ENCODE assay signal across 8 mouse cellular contexts in genomic region chr14:60784427-60785315, GRCm38 (mm10). TPM values are rescaled to one million over a fixed set of nuclear protein-coding genes. Genes with fewer than 3 reads are reported as not detected.
A peak's percentile ranks its signal among the peaks of the same experiment; 100 is the strongest.
DNase-seq lines count a peak whose midpoint lies in the region; ATAC-seq lines count a peak whose summit lies in the region.

Gene Mipep (plus strand): TSS chr14:60784573.

- peak within 1 kb of the TSS; percentile 92 for H3K4me3 ChIP-seq in heart, embryonic 10.5 days
- H3K4me3 ChIP-seq in kidney, embryonic 15.5 days (replicated peaks): peak within 1 kb of the TSS; percentile 83

- H3K9me3 ChIP-seq in heart, embryonic 10.5 days: no peaks in the 10 kb centered on the region
- no peaks in the 10 kb centered on the region for H3K9me3 ChIP-seq in kidney, embryonic 15.5 days (replicated peaks)

- peak within 1 kb of the TSS; percentile 71 for H3K9ac ChIP-seq in kidney, embryonic 15.5 days

- peak; percentile 86 to 87 for DNase-seq in B cell, adult 2 months
- DNase-seq in brain, adult 2 months (ENCODE audit: low read depth, low spot score): peak; percentile 97
- peak; percentile 93 for DNase-seq in heart, embryonic 10.5 days (ENCODE audit: low spot score)
- peak; percentile 86 for DNase-seq in liver
- DNase-seq in spleen, postnatal 4 days (ENCODE audit: low spot score in 2 of 2): peak; percentile 84 to 90

- WGBS in heart, embryonic 10.5 days: 1% methylated on average over 61 of the region's 61 CpGs
- WGBS in kidney, embryonic 15.5 days: under 1% methylated on average over 60 of the region's 61 CpGs

- peak; percentile 97 for ATAC-seq in erythroblast, adult 5-6 weeks (replicated peaks; ENCODE audit: low FRiP score, poor library complexity, severe bottlenecking)
- peak; percentile 91 for ATAC-seq in kidney, embryonic 15.5 days (replicated peaks; ENCODE audit: low FRiP score)
- peak; percentile 95 for ATAC-seq in monocyte, adult 5-6 weeks (replicated peaks; ENCODE audit: insufficient number of reproducible peaks, low FRiP score, low TSS enrichment, poor library complexity, severe bottlenecking)

- peaks cover 13% of the 10 kb centered on the region for H3K36me3 ChIP-seq in heart, embryonic 10.5 days
- H3K36me3 ChIP-seq in kidney, embryonic 15.5 days: peaks cover 11% of the 10 kb centered on the region

- peaks cover 4% of the 10 kb centered on the region; the same call in 1 of the 2 replicates for H3K27me3 ChIP-seq in heart, embryonic 10.5 days (ENCODE audit: insufficient read depth, poor library complexity, severe bottlenecking)
- peaks cover 3% of the 10 kb centered on the region; the same call in 1 of the 2 replicates for H3K27me3 ChIP-seq in kidney, embryonic 15.5 days

- H3K4me1 ChIP-seq in heart, embryonic 10.5 days: peaks cover 7% of the 10 kb centered on the region; the same call in 1 of the 2 replicates
- peaks cover 13% of the 10 kb centered on the region for H3K4me1 ChIP-seq in kidney, embryonic 15.5 days

- H3K4me2 ChIP-seq in kidney, embryonic 15.5 days: peak within 1 kb of the TSS; percentile 75

- H3K27ac ChIP-seq in heart, embryonic 10.5 days: peak within 1 kb of the TSS; percentile 91
- peak within 1 kb of the TSS; percentile 70 for H3K27ac ChIP-seq in kidney, embryonic 15.5 days

RNA-seq across cellular contexts. Expression of gene Mipep, which starts in this region (rescaled TPM):
- total RNA-seq in erythroblast, adult 5-6 weeks (2015; ENCODE audit: low replicate concordance): 1.9 and 2.5 TPM in 2 replicates
- total RNA-seq in erythroblast, adult 5-6 weeks (2017; ENCODE audit: low replicate concordance): 3.3 and 7.2 TPM in 2 replicates
- 24.7 and 24.9 TPM in 2 replicates for polyA plus RNA-seq in heart, embryonic 10.5 days (2016; fragmentation: Nextera tagmentation; extraction: Ambion mirVana)
- 22.5 and 24.2 TPM in 2 replicates for polyA plus RNA-seq in kidney, embryonic 15.5 days (2015; fragmentation: Nextera tagmentation; extraction: Ambion mirVana)
- 4.9 to 11.3 TPM (median 5.7 TPM) in 3 replicates for total RNA-seq in monocyte, adult 5-6 weeks (2017)

Comparison
In these comparisons a context has a peak if more than half of its experiments do, and no peak if none do; other contexts are left out.
1. Peak in every context shown above with its lines: DNase-seq, ATAC-seq, H3K4me3 ChIP-seq and H3K27ac ChIP-seq.